In the genomic region with DNA sequence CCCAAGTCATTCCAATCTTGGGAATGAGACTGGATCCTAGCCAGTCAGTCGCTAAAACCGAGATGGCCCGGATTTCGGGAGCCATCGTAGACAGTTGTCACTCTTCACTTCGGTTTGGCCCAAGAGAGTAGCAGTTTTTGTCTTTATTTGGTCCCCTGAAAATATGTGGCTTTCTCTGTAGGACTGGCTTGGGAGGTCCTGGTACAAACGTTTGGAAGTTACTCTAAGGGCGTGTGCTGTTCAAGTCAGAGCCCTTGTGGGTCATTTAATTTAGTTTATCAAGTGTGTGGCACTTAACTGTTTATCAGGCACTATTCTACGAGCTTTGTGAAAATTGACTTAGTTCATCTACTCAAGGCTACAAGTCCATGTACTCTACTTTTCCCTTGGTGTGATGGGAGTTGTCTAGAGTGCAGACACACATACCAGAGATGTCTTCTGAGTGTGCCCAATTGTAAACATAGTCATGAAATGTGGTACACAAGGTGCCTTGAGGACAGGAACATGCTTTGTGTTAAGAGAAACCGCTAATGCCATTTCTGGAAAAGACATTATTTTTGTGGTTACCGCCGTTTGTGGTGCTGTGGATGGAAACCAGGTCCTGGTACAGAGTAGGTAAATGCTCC, we compare ENCODE assay signal across 8 mouse cellular contexts. TPM values are rescaled to one million over a fixed set of nuclear protein-coding genes. Genes with fewer than 3 reads are reported as not detected.
DNase-seq lines count a peak whose midpoint lies in the region; ATAC-seq and TF ChIP-seq lines count a peak whose summit lies in the region.

No protein-coding gene starts in this region.

- no peak overlapping the region for H3K27ac ChIP-seq in liver, adult 2 months (replicated peaks; ENCODE audit: insufficient read depth, low read depth, low read length)
- no peak overlapping the region for H3K27ac ChIP-seq in embryonic fibroblast, embryonic 13.5 days (ENCODE audit: insufficient read depth, low read length)
- H3K27ac ChIP-seq in limb, embryonic 11.5 days (replicated peaks; ENCODE audit: low read depth, low read length): no peak overlapping the region
- H3K27ac ChIP-seq in neural tube, embryonic 15.5 days (replicated peaks): no peak overlapping the region

- peak; percentile 26 for DNase-seq in liver, adult 2 months (ENCODE audit: extremely low read depth, low read depth, low spot score)
- DNase-seq in liver: no peak
- DNase-seq in limb, embryonic 11.5 days (ENCODE audit: low spot score): peak; percentile 21
- no peak for DNase-seq in gastrocnemius, postnatal 14 days
- DNase-seq in cerebellum, postnatal 36 days: no peak

- H3K4me3 ChIP-seq in liver, adult 2 months (ENCODE audit: insufficient read depth, low read depth, low read length): peak overlapping the region; percentile 49
- H3K4me3 ChIP-seq in embryonic fibroblast, embryonic 13.5 days (ENCODE audit: insufficient read depth, low read length): peak overlapping the region; percentile 37; the same call in 1 of the 2 replicates
- peak overlapping the region; percentile 45; the same call in 1 of the 2 replicates for H3K4me3 ChIP-seq in limb, embryonic 11.5 days (ENCODE audit: low read depth, low read length)
- H3K4me3 ChIP-seq in neural tube, embryonic 15.5 days (replicated peaks): peak overlapping the region; percentile 56

- intact Hi-C loops in gastrocnemius, postnatal 14 days (cut with DNase I; ENCODE audit: low total_unique reads): no loop called here

- no peaks in the 10 kb centered on the region for H3K36me3 ChIP-seq in liver, adult 2 months (ENCODE audit: control insufficient read depth, insufficient read depth, low read length)
- no peaks in the 10 kb centered on the region for H3K36me3 ChIP-seq in limb, embryonic 11.5 days (ENCODE audit: control insufficient read depth, insufficient read depth, low read length)
- H3K36me3 ChIP-seq in neural tube, embryonic 15.5 days: no peaks in the 10 kb centered on the region

- no peak for TF ChIP-seq CTCF in liver, adult 2 months (IDR thresholded peaks at IDR 0.05; ENCODE audit: low read depth, low read length)
- no peak for TF ChIP-seq CTCF in embryonic fibroblast, embryonic 13.5 days (IDR thresholded peaks at IDR 0.05; ENCODE audit: borderline replicate concordance, insufficient read depth, low read length)

- no peaks in the 10 kb centered on the region for H3K4me1 ChIP-seq in liver, adult 2 months (ENCODE audit: control insufficient read depth, insufficient read depth, low read length)
- no peaks in the 10 kb centered on the region for H3K4me1 ChIP-seq in embryonic fibroblast, embryonic 13.5 days (ENCODE audit: control insufficient read depth, insufficient read depth, low read length)
- no peaks in the 10 kb centered on the region for H3K4me1 ChIP-seq in limb, embryonic 11.5 days (ENCODE audit: control insufficient read depth, insufficient read depth, low read length)
- H3K4me1 ChIP-seq in neural tube, embryonic 15.5 days: no peaks in the 10 kb centered on the region

- no peaks in the 10 kb centered on the region for H3K27me3 ChIP-seq in liver, adult 2 months (ENCODE audit: control insufficient read depth, insufficient read depth, low read length)
- H3K27me3 ChIP-seq in limb, embryonic 11.5 days (ENCODE audit: control insufficient read depth, insufficient read depth, low read length): 0 out of 2 replicates have a peak, but pooled peaks cover 3% of the 10 kb centered on the region
- H3K27me3 ChIP-seq in neural tube, embryonic 15.5 days (replicated peaks): no peaks in the 10 kb centered on the region

- H3K9me3 ChIP-seq in limb, embryonic 11.5 days (ENCODE audit: control insufficient read depth, low read length): no peaks in the 10 kb centered on the region
- H3K9me3 ChIP-seq in neural tube, embryonic 15.5 days (replicated peaks): no peaks in the 10 kb centered on the region

- peak overlapping the region; percentile 46; the same call in 1 of the 2 replicates for H3K4me2 ChIP-seq in limb, embryonic 11.5 days (ENCODE audit: low read depth, severe bottlenecking)
- peak overlapping the region; percentile 55 for H3K4me2 ChIP-seq in neural tube, embryonic 15.5 days

- ATAC-seq in limb, embryonic 11.5 days (ENCODE audit: insufficient number of reproducible peaks, low FRiP score, low TSS enrichment, low read depth): no peak
- no peak for ATAC-seq in neural tube, embryonic 15.5 days (ENCODE audit: low FRiP score)
- ATAC-seq in activated CD4-positive, CD25-positive, alpha-beta regulatory T cell, adult 4 months: no peak

- no peak for TF ChIP-seq POLR2A in liver, adult 2 months (IDR thresholded peaks at IDR 0.05; ENCODE audit: extremely low read depth, insufficient read depth, low read length)
- no peak for TF ChIP-seq POLR2A in embryonic fibroblast, embryonic 13.5 days (IDR thresholded peaks at IDR 0.05; ENCODE audit: low read depth, low read length)

- H3K9ac ChIP-seq in liver, adult 2 months (ENCODE audit: low read depth, low read length): peak overlapping the region; percentile 85
- H3K9ac ChIP-seq in limb, embryonic 11.5 days (ENCODE audit: low read length): no peak overlapping the region
- peak overlapping the region; percentile 45 for H3K9ac ChIP-seq in neural tube, embryonic 15.5 days (replicated peaks)

- no peaks in the 10 kb centered on the region for H3K79me2 ChIP-seq in liver, adult 2 months (ENCODE audit: control insufficient read depth, insufficient read depth, low read length)

- WGBS in liver, adult 2 months: 36% methylated on average over 12 of the region's 12 CpGs
- WGBS in limb, embryonic 11.5 days: 60% methylated on average over 12 of the region's 12 CpGs
- WGBS in neural tube, embryonic 15.5 days: 60% methylated on average over 12 of the region's 12 CpGs

RNA-seq across cellular contexts. Expression of gene Xk, which starts 0.9 kb away (rescaled TPM):
- total RNA-seq in liver, adult 2 months (2014; rRNA removed): 1.8 and 2.3 TPM in 2 replicates
- 2.0 and 2.2 TPM in 2 replicates for polyA plus RNA-seq in liver, adult 2 months (2012; rRNA removed)
- polyA plus RNA-seq in embryonic fibroblast, embryonic 13.5 days (2011; ENCODE audit: insufficient read length, low read depth, missing spikeins): 2.8 and 4.2 TPM in 2 replicates
- 1.8 and 2.1 TPM in 2 replicates for polyA plus RNA-seq in limb, embryonic 11.5 days (2014; fragmentation: Nextera tagmentation; extraction: Ambion mirVana)
- 5.2 and 5.7 TPM in 2 replicates for polyA plus RNA-seq in neural tube, embryonic 15.5 days (2015; fragmentation: Nextera tagmentation; extraction: Ambion mirVana)
- 1 to 10 TPM; 1.0 to 1.1 TPM for polyA plus RNA-seq in activated CD4-positive, CD25-positive, alpha-beta regulatory T cell, adult 4 months (2017; shearing (Covaris generic))
- 1 to 10 TPM; 2.6 to 3.8 TPM for total RNA-seq in gastrocnemius, postnatal 14 days (2021)

RNA-seq across cellular contexts. Expression of gene H2al1m, which starts 10.1 kb away (rescaled TPM):
- 0.37 and 0.60 TPM in 2 replicates for total RNA-seq in liver, adult 2 months (2014; rRNA removed)
- polyA plus RNA-seq in liver, adult 2 months (2012; rRNA removed): 0.24 TPM in 1 of 2 replicates, not detected in the other
- polyA plus RNA-seq in embryonic fibroblast, embryonic 13.5 days (2011; ENCODE audit: insufficient read length, low read depth, missing spikeins): not detected in 2 replicates
- not detected in 2 replicates for polyA plus RNA-seq in limb, embryonic 11.5 days (2014; fragmentation: Nextera tagmentation; extraction: Ambion mirVana)
- polyA plus RNA-seq in neural tube, embryonic 15.5 days (2015; fragmentation: Nextera tagmentation; extraction: Ambion mirVana): not detected in 2 replicates
- under 1 TPM in 1 of 2 experiments, not detected in 1; 0.89 TPM for polyA plus RNA-seq in activated CD4-positive, CD25-positive, alpha-beta regulatory T cell, adult 4 months (2017; shearing (Covaris generic))
- total RNA-seq in gastrocnemius, postnatal 14 days (2021): under 1 TPM in 1 of 2 experiments, not detected in 1; 0.47 TPM

RNA-seq across cellular contexts. Expression of gene Gm14862, which starts 16.8 kb away (rescaled TPM):
- not detected in 2 replicates for total RNA-seq in liver, adult 2 months (2014; rRNA removed)
- not detected in 2 replicates for polyA plus RNA-seq in liver, adult 2 months (2012; rRNA removed)
- polyA plus RNA-seq in embryonic fibroblast, embryonic 13.5 days (2011; ENCODE audit: insufficient read length, low read depth, missing spikeins): not detected in 2 replicates
- polyA plus RNA-seq in limb, embryonic 11.5 days (2014; fragmentation: Nextera tagmentation; extraction: Ambion mirVana): 0.17 TPM in 1 of 2 replicates, not detected in the other
- 0.23 TPM in 1 of 2 replicates, not detected in the other for polyA plus RNA-seq in neural tube, embryonic 15.5 days (2015; fragmentation: Nextera tagmentation; extraction: Ambion mirVana)
- polyA plus RNA-seq in activated CD4-positive, CD25-positive, alpha-beta regulatory T cell, adult 4 months (2017; shearing (Covaris generic)): under 1 TPM in 1 of 2 experiments, not detected in 1; 0.45 TPM
- not detected for total RNA-seq in gastrocnemius, postnatal 14 days (2021)

Comparison
In these comparisons a context has a peak if more than half of its experiments do, and no peak if none do; other contexts are left out.
1. DNase-seq: peak in liver, adult 2 months (single experiment) and limb, embryonic 11.5 days (single experiment); none in liver (single experiment), gastrocnemius, postnatal 14 days (single experiment) and cerebellum, postnatal 36 days (0 of 2).
2. Peak in every context shown above with its lines, with median percentiles within 50 percentile points of each other: H3K4me3 ChIP-seq.